ENCODE assay signal across 8 mouse cellular contexts in the genomic region with DNA sequence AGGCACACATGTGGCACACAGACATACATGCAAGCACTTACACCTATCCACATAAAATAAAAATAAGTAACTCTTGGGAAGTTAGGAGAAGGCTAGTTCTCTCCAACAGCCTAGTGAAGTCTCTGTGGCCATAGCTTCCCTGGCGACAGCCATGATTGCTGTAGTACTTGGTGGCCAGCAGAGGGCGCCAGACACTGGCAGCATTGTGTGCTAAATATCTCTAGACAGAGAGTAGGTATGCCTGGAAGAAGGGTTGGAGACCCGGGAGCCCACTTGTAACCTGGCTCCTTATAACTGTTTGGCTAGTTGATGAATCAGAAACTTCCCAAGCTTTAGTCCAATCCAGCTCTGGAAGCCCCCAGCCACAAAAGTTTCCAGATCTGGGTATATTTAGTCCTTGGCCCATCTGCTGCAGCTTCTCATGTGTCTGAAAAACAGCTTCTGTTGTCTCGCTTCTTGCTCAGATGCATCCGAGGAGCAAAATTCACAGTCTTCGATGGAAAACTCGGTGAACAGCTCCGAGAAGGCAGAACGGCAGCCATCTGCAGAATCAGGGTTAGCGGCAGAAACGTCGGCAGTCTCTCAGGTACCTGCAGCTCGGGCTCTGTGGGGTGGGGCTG. TPM values are rescaled to one million over a fixed set of nuclear protein-coding genes. Genes with fewer than 3 reads are reported as not detected.
DNase-seq lines count a peak whose midpoint lies in the region; ATAC-seq and TF ChIP-seq lines count a peak whose summit lies in the region.

No protein-coding gene starts in this region.

- no peak for TF ChIP-seq POLR2A in cerebellum, adult 2 months (IDR thresholded peaks at IDR 0.05; ENCODE audit: borderline replicate concordance, insufficient read depth, low read length)
- no peak for TF ChIP-seq POLR2A in kidney, adult 2 months (IDR thresholded peaks at IDR 0.05; ENCODE audit: low read depth, low read length)
- no peak for TF ChIP-seq POLR2A in ES-Bruce4 (IDR thresholded peaks at IDR 0.05; ENCODE audit: insufficient read depth, low read length)

- H3K4me1 ChIP-seq in cerebellum, adult 2 months (ENCODE audit: control insufficient read depth, insufficient read depth, low read length), result peaks cover 9% of the 10 kb centered on the region
- peaks cover 13% of the 10 kb centered on the region for H3K4me1 ChIP-seq in kidney, adult 2 months (ENCODE audit: control insufficient read depth, insufficient read depth, low read length)
- H3K4me1 ChIP-seq in ES-Bruce4 (ENCODE audit: control insufficient read depth, insufficient read depth, low read length), result peaks cover 16% of the 10 kb centered on the region

- no peak overlapping the region for H3K9ac ChIP-seq in ES-Bruce4 (ENCODE audit: low read depth, poor library complexity, severe bottlenecking)

- intact Hi-C loops in left cerebral cortex, postnatal 36 days (cut with DNase I), result loop anchor here (1.0 to 5.0 kb wide), 2 partner anchors 118 to 128 kb away; no protein-coding TSS in a partner anchor

- TF ChIP-seq EP300 in ES-Bruce4 (IDR thresholded peaks at IDR 0.05; ENCODE audit: insufficient read depth, low read depth, low read length), result no peak

- DNase-seq in cerebellum, adult 2 months, result peak in 1 of 2 experiments; percentile 36
- peak; percentile 51 for DNase-seq in kidney, adult 2 months
- DNase-seq in kidney, adult 8-10 months, result no peak
- DNase-seq in embryo, embryonic 11.5 days (ENCODE audit: low read depth, low spot score), result peak; percentile 32
- DNase-seq in left cerebral cortex, postnatal 36 days (ENCODE audit: low spot score in 2 of 2), result peak; percentile 40 to 46
- DNase-seq in splenic B cell, adult 2 months (ENCODE audit: low read depth, low spot score), result peak; percentile 77

- peak; percentile 86 for TF ChIP-seq CTCF in cerebellum, adult 2 months (IDR thresholded peaks at IDR 0.05; ENCODE audit: borderline replicate concordance, insufficient read depth, low read depth, low read length)
- TF ChIP-seq CTCF in kidney, adult 2 months (conservative IDR thresholded peaks at IDR 0.05; ENCODE audit: insufficient read depth, insufficient read length, low read depth, low read length), result peak; percentile 96
- peak; percentile 97 for TF ChIP-seq CTCF in ES-Bruce4 (IDR thresholded peaks at IDR 0.05; ENCODE audit: low read depth, low read length)

- no peak for ATAC-seq in cerebellum, adult (ENCODE audit: insufficient number of reproducible peaks, low FRiP score, low TSS enrichment)

- H3K9me3 ChIP-seq in ES-Bruce4 (replicated peaks; ENCODE audit: control insufficient read depth, insufficient read depth, low read length, poor library complexity, severe bottlenecking), result no peaks in the 10 kb centered on the region

- H3K27ac ChIP-seq in cerebellum, adult 2 months (ENCODE audit: insufficient read depth, low read length), result no peak overlapping the region
- no peak overlapping the region for H3K27ac ChIP-seq in kidney, adult 2 months (ENCODE audit: insufficient read depth, low read depth, low read length)
- H3K27ac ChIP-seq in ES-Bruce4 (ENCODE audit: insufficient read depth, low read length), result no peak overlapping the region

- H3K4me3 ChIP-seq in cerebellum, adult 2 months (replicated peaks; ENCODE audit: insufficient read depth, low read depth, low read length), result no peak overlapping the region
- no peak overlapping the region for H3K4me3 ChIP-seq in kidney, adult 2 months (ENCODE audit: insufficient read depth, low read depth, low read length)
- H3K4me3 ChIP-seq in ES-Bruce4 (ENCODE audit: low read depth, low read length), result no peak overlapping the region

- WGBS in cerebellum, adult 2 months, result 73% methylated on average over 13 of the region's 13 CpGs
- WGBS in kidney, adult 2 months, result 76% methylated on average over 13 of the region's 13 CpGs

- no peaks in the 10 kb centered on the region for H3K27me3 ChIP-seq in cerebellum, adult 2 months (ENCODE audit: control insufficient read depth, insufficient read depth, low read length)
- H3K27me3 ChIP-seq in kidney, adult 2 months (replicated peaks; ENCODE audit: control insufficient read depth, insufficient read depth, low read length), result no peaks in the 10 kb centered on the region
- H3K27me3 ChIP-seq in ES-Bruce4 (ENCODE audit: control insufficient read depth, insufficient read depth, low read length, poor library complexity, severe bottlenecking), result no peaks in the 10 kb centered on the region
- no peaks in the 10 kb centered on the region for H3K27me3 ChIP-seq in splenic B cell, adult 2 months (ENCODE audit: control insufficient read depth, insufficient read depth, low read length, poor library complexity, severe bottlenecking)

- peaks cover 5% of the 10 kb centered on the region for H3K36me3 ChIP-seq in kidney, adult 2 months (ENCODE audit: control insufficient read depth, insufficient read depth, low read length)
- peaks cover 10% of the 10 kb centered on the region; the same call in 1 of the 2 replicates for H3K36me3 ChIP-seq in ES-Bruce4 (ENCODE audit: control insufficient read depth, insufficient read depth, low read length, poor library complexity, severe bottlenecking)
- peaks cover 26% of the 10 kb centered on the region for H3K36me3 ChIP-seq in splenic B cell, adult 2 months (ENCODE audit: control insufficient read depth, insufficient read depth, low read length, poor library complexity, severe bottlenecking)

RNA-seq across cellular contexts. Expression of a gene that starts 25.3 kb away (rescaled TPM):
- polyA plus RNA-seq in cerebellum, adult 2 months (2012; rRNA removed), result 28.9 and 29.4 TPM in 2 replicates
- 23.4 and 25.4 TPM in 2 replicates for polyA plus RNA-seq in kidney, adult 2 months (2012; rRNA removed)
- polyA plus RNA-seq in ES-Bruce4 (2011; ENCODE audit: insufficient read depth, insufficient read length, low read depth, missing spikeins), result 25.2 and 25.4 TPM in 2 replicates
- total RNA-seq in left cerebral cortex, postnatal 36 days (2021), result 10 to 100 TPM; 69.0 to 71.7 TPM

RNA-seq across cellular contexts. Expression of a gene that starts 25.6 kb away (rescaled TPM):
- polyA plus RNA-seq in cerebellum, adult 2 months (2012; rRNA removed), result 21.7 and 24.2 TPM in 2 replicates
- polyA plus RNA-seq in kidney, adult 2 months (2012; rRNA removed), result 20.4 TPM in 2 replicates
- 22.5 and 23.0 TPM in 2 replicates for polyA plus RNA-seq in ES-Bruce4 (2011; ENCODE audit: insufficient read depth, insufficient read length, low read depth, missing spikeins)
- total RNA-seq in left cerebral cortex, postnatal 36 days (2021), result 10 to 100 TPM; 15.3 to 19.4 TPM

Comparison
In these comparisons a context has a peak if more than half of its experiments do, and no peak if none do; other contexts are left out.
1. DNase-seq: peak in kidney, adult 2 months (single experiment), embryo, embryonic 11.5 days (single experiment), left cerebral cortex, postnatal 36 days (2 of 2) and splenic B cell, adult 2 months (single experiment); none in kidney, adult 8-10 months (0 of 2).
2. Peak in every context shown above with its lines, with median percentiles within 50 percentile points of each other: CTCF ChIP-seq.